Mouse (Mus musculus): ENCODE data around the gene Gprin3. TPM values are rescaled to one million over a fixed set of nuclear protein-coding genes. Genes with fewer than 3 reads are reported as not detected.

Gene Gprin3
- polyA plus RNA-seq, 1 experiment from 2014 or later, result 2.8 TPM

GRCm38 (mm10) chr6:59363282-59363681 lies 62.8 kb downstream of the Gprin3 start:
- WGBS, result 81% methylated on average over 2 of the region's 2 CpGs
- Histone ChIP-seq H3K4me3 (ENCODE audit: low read length) (no peak overlapping the region), H3K27me3 (ENCODE audit: control insufficient read depth, insufficient read depth, low read length) (no peaks in the 10 kb centered on the region), H3K4me2 (ENCODE audit: low read depth, low read length) (no peak overlapping the region), H3K9ac (ENCODE audit: low read length) (no peak overlapping the region), H3K27ac (ENCODE audit: low read length) (no peak overlapping the region), H3K4me1 (ENCODE audit: control insufficient read depth, insufficient read depth, low read length) (peaks cover 4% of the 10 kb centered on the region), H3K9me3 (replicated peaks; ENCODE audit: control insufficient read depth, low read length) (no peaks in the 10 kb centered on the region), H3K36me3 (ENCODE audit: control insufficient read depth, insufficient read depth) (no peaks in the 10 kb centered on the region)
- no peak for ATAC-seq (replicated peaks; ENCODE audit: extremely low read depth, insufficient read depth, low FRiP score)

GRCm38 (mm10) chr6:59354943-59355342 lies 71.2 kb downstream of the Gprin3 start:
- Histone ChIP-seq H3K36me3 (ENCODE audit: control insufficient read depth, insufficient read depth) (no peaks in the 10 kb centered on the region), H3K9ac (ENCODE audit: low read length) (no peak overlapping the region), H3K4me2 (ENCODE audit: low read depth, low read length) (no peak overlapping the region), H3K27me3 (ENCODE audit: control insufficient read depth, insufficient read depth, low read length) (no peaks in the 10 kb centered on the region), H3K27ac (ENCODE audit: low read length) (no peak overlapping the region), H3K4me1 (ENCODE audit: control insufficient read depth, insufficient read depth, low read length) (no peaks in the 10 kb centered on the region), H3K4me3 (ENCODE audit: low read length) (no peak overlapping the region), H3K9me3 (replicated peaks; ENCODE audit: control insufficient read depth, low read length) (no peaks in the 10 kb centered on the region)
- WGBS, result 78% methylated on average over 7 of the region's 7 CpGs
- no peak for ATAC-seq (replicated peaks; ENCODE audit: extremely low read depth, insufficient read depth, low FRiP score)

GRCm38 (mm10) chr6:59351108-59351789 lies 74.8 kb downstream of the Gprin3 start:
- Histone ChIP-seq H3K9ac (ENCODE audit: low read length) (no peak overlapping the region), H3K27ac (ENCODE audit: low read length) (no peak overlapping the region), H3K4me3 (ENCODE audit: low read length) (no peak overlapping the region), H3K27me3 (ENCODE audit: control insufficient read depth, insufficient read depth, low read length) (no peaks in the 10 kb centered on the region), H3K9me3 (replicated peaks; ENCODE audit: control insufficient read depth, low read length) (no peaks in the 10 kb centered on the region), H3K4me1 (ENCODE audit: control insufficient read depth, insufficient read depth, low read length) (no peaks in the 10 kb centered on the region), H3K36me3 (ENCODE audit: control insufficient read depth, insufficient read depth) (no peaks in the 10 kb centered on the region), H3K4me2 (ENCODE audit: low read depth, low read length) (no peak overlapping the region)
- 78% methylated on average over 5 of the region's 5 CpGs for WGBS
- ATAC-seq (replicated peaks; ENCODE audit: extremely low read depth, insufficient read depth, low FRiP score), result no peak

- H3K27me3 ChIP-seq (ENCODE audit: control insufficient read depth, insufficient read depth, low read length), result no peaks in the 10 kb centered on the region
- WGBS, result 61% methylated on average over 1 of the region's 1 CpGs
- H3K36me3 ChIP-seq (ENCODE audit: control insufficient read depth, insufficient read depth), result no peaks in the 10 kb centered on the region
- no peaks in the 10 kb centered on the region for H3K9me3 ChIP-seq (replicated peaks; ENCODE audit: control insufficient read depth, low read length)
- H3K4me3 ChIP-seq (ENCODE audit: low read length), result no peak overlapping the region
- H3K4me2 ChIP-seq (ENCODE audit: low read depth, low read length), result no peak overlapping the region
- H3K4me1 ChIP-seq (ENCODE audit: control insufficient read depth, insufficient read depth, low read length), result no peaks in the 10 kb centered on the region
- H3K9ac ChIP-seq (ENCODE audit: low read length), result no peak overlapping the region
- ATAC-seq (replicated peaks; ENCODE audit: extremely low read depth, insufficient read depth, low FRiP score), result no peak
- H3K27ac ChIP-seq (ENCODE audit: low read length), result no peak overlapping the region
Measured at GRCm38 (mm10) chr6:59348673-59349072, 77.4 kb downstream of the Gprin3 start.

- no peak overlapping the region for H3K4me2 ChIP-seq (ENCODE audit: low read depth, low read length)
- H3K36me3 ChIP-seq (ENCODE audit: control insufficient read depth, insufficient read depth), result no peaks in the 10 kb centered on the region
- no peak overlapping the region for H3K27ac ChIP-seq (ENCODE audit: low read length)
- H3K4me3 ChIP-seq (ENCODE audit: low read length), result no peak overlapping the region
- no peak overlapping the region for H3K9ac ChIP-seq (ENCODE audit: low read length)
- no peaks in the 10 kb centered on the region for H3K27me3 ChIP-seq (ENCODE audit: control insufficient read depth, insufficient read depth, low read length)
- no peaks in the 10 kb centered on the region for H3K4me1 ChIP-seq (ENCODE audit: control insufficient read depth, insufficient read depth, low read length)
- ATAC-seq (replicated peaks; ENCODE audit: extremely low read depth, insufficient read depth, low FRiP score), result no peak
- H3K9me3 ChIP-seq (replicated peaks; ENCODE audit: control insufficient read depth, low read length), result no peaks in the 10 kb centered on the region
- WGBS, result 79% methylated on average over 1 of the region's 1 CpGs
Measured at GRCm38 (mm10) chr6:59341146-59341545, 84.9 kb downstream of the Gprin3 start.

- H3K9ac ChIP-seq (ENCODE audit: low read length), result no peak overlapping the region
- H3K9me3 ChIP-seq (replicated peaks; ENCODE audit: control insufficient read depth, low read length), result no peaks in the 10 kb centered on the region
- H3K4me2 ChIP-seq (ENCODE audit: low read depth, low read length), result no peak overlapping the region
- WGBS, result 75% methylated on average over 1 of the region's 1 CpGs
- no peak overlapping the region for H3K4me3 ChIP-seq (ENCODE audit: low read length)
- no peaks in the 10 kb centered on the region for H3K36me3 ChIP-seq (ENCODE audit: control insufficient read depth, insufficient read depth)
- H3K27ac ChIP-seq (ENCODE audit: low read length), result no peak overlapping the region
- H3K27me3 ChIP-seq (ENCODE audit: control insufficient read depth, insufficient read depth, low read length), result no peaks in the 10 kb centered on the region
- no peak for ATAC-seq (replicated peaks; ENCODE audit: extremely low read depth, insufficient read depth, low FRiP score)
- H3K4me1 ChIP-seq (ENCODE audit: control insufficient read depth, insufficient read depth, low read length), result no peaks in the 10 kb centered on the region
Measured at GRCm38 (mm10) chr6:59328297-59328696, 97.8 kb downstream of the Gprin3 start.

GRCm38 (mm10) chr6:59315868-59316267 lies 110.2 kb downstream of the Gprin3 start:
- Histone ChIP-seq H3K4me2 (ENCODE audit: low read depth, low read length) (no peak overlapping the region), H3K27ac (ENCODE audit: low read length) (no peak overlapping the region), H3K36me3 (ENCODE audit: control insufficient read depth, insufficient read depth) (no peaks in the 10 kb centered on the region), H3K4me1 (ENCODE audit: control insufficient read depth, insufficient read depth, low read length) (0 out of 2 replicates have a peak, but pooled peaks cover 3% of the 10 kb centered on the region), H3K9me3 (replicated peaks; ENCODE audit: control insufficient read depth, low read length) (no peaks in the 10 kb centered on the region), H3K4me3 (ENCODE audit: low read length) (no peak overlapping the region), H3K9ac (ENCODE audit: low read length) (no peak overlapping the region), H3K27me3 (ENCODE audit: control insufficient read depth, insufficient read depth, low read length) (no peaks in the 10 kb centered on the region)
- ATAC-seq (replicated peaks; ENCODE audit: extremely low read depth, insufficient read depth, low FRiP score), result no peak

- 0 out of 2 replicates have a peak, but pooled peaks cover 3% of the 10 kb centered on the region for H3K4me1 ChIP-seq (ENCODE audit: control insufficient read depth, insufficient read depth, low read length)
- no peaks in the 10 kb centered on the region for H3K27me3 ChIP-seq (ENCODE audit: control insufficient read depth, insufficient read depth, low read length)
- H3K36me3 ChIP-seq (ENCODE audit: control insufficient read depth, insufficient read depth), result no peaks in the 10 kb centered on the region
- H3K4me3 ChIP-seq (ENCODE audit: low read length), result no peak overlapping the region
- no peak overlapping the region for H3K9ac ChIP-seq (ENCODE audit: low read length)
- H3K9me3 ChIP-seq (replicated peaks; ENCODE audit: control insufficient read depth, low read length), result no peaks in the 10 kb centered on the region
- no peak overlapping the region for H3K27ac ChIP-seq (ENCODE audit: low read length)
- no peak for ATAC-seq (replicated peaks; ENCODE audit: extremely low read depth, insufficient read depth, low FRiP score)
- no peak overlapping the region for H3K4me2 ChIP-seq (ENCODE audit: low read depth, low read length)
Measured at GRCm38 (mm10) chr6:59315090-59315489, 111.0 kb downstream of the Gprin3 start.

GRCm38 (mm10) chr6:59313162-59313561 lies 112.9 kb downstream of the Gprin3 start:
- H3K27ac ChIP-seq (ENCODE audit: low read length), result no peak overlapping the region
- 66% methylated on average over 2 of the region's 2 CpGs for WGBS
- H3K4me3 ChIP-seq (ENCODE audit: low read length), result no peak overlapping the region
- H3K9ac ChIP-seq (ENCODE audit: low read length), result no peak overlapping the region
- no peaks in the 10 kb centered on the region for H3K36me3 ChIP-seq (ENCODE audit: control insufficient read depth, insufficient read depth)
- no peak for ATAC-seq (replicated peaks; ENCODE audit: extremely low read depth, insufficient read depth, low FRiP score)
- 0 out of 2 replicates have a peak, but pooled peaks cover 3% of the 10 kb centered on the region for H3K4me1 ChIP-seq (ENCODE audit: control insufficient read depth, insufficient read depth, low read length)
- no peaks in the 10 kb centered on the region for H3K27me3 ChIP-seq (ENCODE audit: control insufficient read depth, insufficient read depth, low read length)
- no peaks in the 10 kb centered on the region for H3K9me3 ChIP-seq (replicated peaks; ENCODE audit: control insufficient read depth, low read length)
- H3K4me2 ChIP-seq (ENCODE audit: low read depth, low read length), result no peak overlapping the region

Measured in heart, embryonic 16.5 days (tissue).